In the genomic region with DNA sequence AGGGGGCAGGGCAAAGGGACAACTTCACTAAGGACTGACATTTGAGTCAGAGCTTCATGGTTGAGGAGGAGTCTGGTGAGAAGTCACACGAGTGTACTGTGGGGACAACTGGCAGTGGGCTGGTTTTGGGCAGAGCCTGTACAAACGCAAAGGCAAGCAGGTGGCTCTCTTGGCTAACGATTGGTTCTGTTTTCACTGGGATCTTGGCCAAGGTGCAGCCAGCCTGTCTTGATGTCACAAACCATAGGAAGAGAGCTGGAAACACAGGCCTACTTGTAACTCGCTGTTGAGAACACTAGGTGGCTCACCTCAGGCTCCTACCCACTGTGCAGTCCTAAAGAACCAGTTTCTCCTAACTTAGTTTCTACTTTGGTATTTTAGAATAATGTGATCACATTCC, we compare ENCODE assay signal across 8 mouse cellular contexts. TPM values are rescaled to one million over a fixed set of nuclear protein-coding genes. Genes with fewer than 3 reads are reported as not detected.
DNase-seq lines count a peak whose midpoint lies in the region; ATAC-seq and TF ChIP-seq lines count a peak whose summit lies in the region.

No protein-coding gene starts in this region.

- intact Hi-C loops in gastrocnemius, postnatal 14 days (cut with DNase I; ENCODE audit: low total_unique reads): loop anchor here (5.0 kb wide), 1 partner anchor 53 kb away; no protein-coding TSS in a partner anchor

- TF ChIP-seq POLR2A in lung, adult 2 months (IDR thresholded peaks at IDR 0.05; ENCODE audit: borderline replicate concordance, extremely low read depth, low read depth, low read length): no peak

- peak; percentile 39; the same call in 1 of the 2 replicates for TF ChIP-seq CTCF in lung, adult 2 months (IDR thresholded peaks at IDR 0.05; ENCODE audit: insufficient read depth, low read length)

- H3K4me3 ChIP-seq in lung, adult 2 months (replicated peaks; ENCODE audit: extremely low read depth, low read depth, low read length): no peak overlapping the region

- ATAC-seq in megakaryocyte progenitor cell, adult 5-6 weeks (replicated peaks; ENCODE audit: poor library complexity): peak; percentile 91

- no peaks in the 10 kb centered on the region for H3K4me1 ChIP-seq in lung, adult 2 months (ENCODE audit: control insufficient read depth, insufficient read depth, low read length)

- WGBS in lung, adult 2 months: 8% methylated on average over 4 of the region's 4 CpGs

- DNase-seq in adrenal gland, postnatal 10 days: peak; percentile 42
- no peak for DNase-seq in adrenal gland, postnatal 4 days (ENCODE audit: low spot score in 2 of 2)
- DNase-seq in lung, adult 2 months: no peak
- no peak for DNase-seq in lung, postnatal 25 days (ENCODE audit: low spot score)
- peak; percentile 56 for DNase-seq in cerebellum, adult 9-10 months
- DNase-seq in kidney, postnatal 25 days: peak; percentile 57 to 66
- DNase-seq in gastrocnemius, postnatal 14 days: no peak

RNA-seq across cellular contexts. Expression of a gene that starts 7.6 kb away (rescaled TPM):
- total RNA-seq in adrenal gland, postnatal 10 days (2021): 10 to 100 TPM in 1 of 2 experiments, 1 to 10 TPM in 1; 7.6 to 20.7 TPM
- 10 to 100 TPM in 1 of 2 experiments, 1 to 10 TPM in 1; 5.7 to 12.0 TPM for total RNA-seq in adrenal gland, postnatal 4 days (2021)
- 0.57 and 0.93 TPM in 2 replicates for polyA plus RNA-seq in lung, adult 2 months (2012; rRNA removed)
- 2.0 and 3.5 TPM in 2 replicates for total RNA-seq in megakaryocyte progenitor cell, adult 5-6 weeks (2015)
- total RNA-seq in megakaryocyte progenitor cell, adult 5-6 weeks (2017): 1.1 and 1.9 TPM in 2 replicates
- 1 to 10 TPM in 1 of 2 experiments, under 1 TPM in 1; 0.97 to 1.4 TPM for total RNA-seq in gastrocnemius, postnatal 14 days (2021)

RNA-seq across cellular contexts. Expression of a gene that starts 8.0 kb away (rescaled TPM):
- 1 to 10 TPM; 3.2 to 3.3 TPM for total RNA-seq in adrenal gland, postnatal 10 days (2021)
- total RNA-seq in adrenal gland, postnatal 4 days (2021): 1 to 10 TPM; 1.8 to 2.1 TPM
- polyA plus RNA-seq in lung, adult 2 months (2012; rRNA removed): 11.8 and 13.2 TPM in 2 replicates
- 86.0 and 93.4 TPM in 2 replicates for total RNA-seq in megakaryocyte progenitor cell, adult 5-6 weeks (2015)
- 294 and 316 TPM in 2 replicates for total RNA-seq in megakaryocyte progenitor cell, adult 5-6 weeks (2017)
- total RNA-seq in gastrocnemius, postnatal 14 days (2021): under 1 TPM; 0.24 to 0.27 TPM

RNA-seq across cellular contexts. Expression of a gene that starts 38.5 kb away (rescaled TPM):
- 1 to 10 TPM; 3.3 TPM for total RNA-seq in adrenal gland, postnatal 10 days (2021)
- 1 to 10 TPM; 1.9 to 2.0 TPM for total RNA-seq in adrenal gland, postnatal 4 days (2021)
- 45.0 and 49.9 TPM in 2 replicates for polyA plus RNA-seq in lung, adult 2 months (2012; rRNA removed)
- total RNA-seq in megakaryocyte progenitor cell, adult 5-6 weeks (2015): 27.4 and 27.5 TPM in 2 replicates
- total RNA-seq in megakaryocyte progenitor cell, adult 5-6 weeks (2017): 17.5 and 20.6 TPM in 2 replicates
- under 1 TPM; 0.95 to 0.96 TPM for total RNA-seq in gastrocnemius, postnatal 14 days (2021)

RNA-seq across cellular contexts. Expression of a gene that starts 42.5 kb away (rescaled TPM):
- total RNA-seq in adrenal gland, postnatal 10 days (2021): under 1 TPM in 1 of 2 experiments, not detected in 1; 0.51 TPM
- 100 to 1,000 TPM in 1 of 2 experiments, not detected in 1; 137 TPM for total RNA-seq in adrenal gland, postnatal 4 days (2021)
- polyA plus RNA-seq in lung, adult 2 months (2012; rRNA removed): 0.37 and 19.0 TPM in 2 replicates
- 4.4 and 4.7 TPM in 2 replicates for total RNA-seq in megakaryocyte progenitor cell, adult 5-6 weeks (2015)
- total RNA-seq in megakaryocyte progenitor cell, adult 5-6 weeks (2017): 1.7 and 4.0 TPM in 2 replicates
- total RNA-seq in gastrocnemius, postnatal 14 days (2021): not detected

Comparison
In these comparisons a context has a peak if more than half of its experiments do, and no peak if none do; other contexts are left out.
1. DNase-seq: peak in adrenal gland, postnatal 10 days (single experiment), cerebellum, adult 9-10 months (single experiment) and kidney, postnatal 25 days (2 of 2); none in adrenal gland, postnatal 4 days (0 of 2), lung, adult 2 months (single experiment), lung, postnatal 25 days (single experiment) and gastrocnemius, postnatal 14 days (single experiment).
2. RNA of a gene that starts 8.0 kb away (total RNA-seq): 86.0 to 316 TPM in megakaryocyte progenitor cell, adult 5-6 weeks; 3.2 to 3.3 TPM in adrenal gland, postnatal 10 days, 1.8 to 2.1 TPM in adrenal gland, postnatal 4 days and 0.24 to 0.27 TPM in gastrocnemius, postnatal 14 days; every median in the first group is over 10 times any median in the second.
3. RNA of a gene that starts 38.5 kb away (total RNA-seq): 17.5 to 27.5 TPM in megakaryocyte progenitor cell, adult 5-6 weeks; 3.3 TPM in adrenal gland, postnatal 10 days, 1.9 to 2.0 TPM in adrenal gland, postnatal 4 days and 0.95 to 0.96 TPM in gastrocnemius, postnatal 14 days; every median in the first group is over 4 times any median in the second.